Mouse (Mus musculus) right cerebral cortex, adult 18-20 months (tissue): ENCODE measurements around the gene Spred3.

Experiments
- DNase-seq: peaks from one replicate; pipeline ENCODE4 v3.0.0; 2022; ENCODE audit warnings: mixed read lengths

The Spred3 gene

DNA sequence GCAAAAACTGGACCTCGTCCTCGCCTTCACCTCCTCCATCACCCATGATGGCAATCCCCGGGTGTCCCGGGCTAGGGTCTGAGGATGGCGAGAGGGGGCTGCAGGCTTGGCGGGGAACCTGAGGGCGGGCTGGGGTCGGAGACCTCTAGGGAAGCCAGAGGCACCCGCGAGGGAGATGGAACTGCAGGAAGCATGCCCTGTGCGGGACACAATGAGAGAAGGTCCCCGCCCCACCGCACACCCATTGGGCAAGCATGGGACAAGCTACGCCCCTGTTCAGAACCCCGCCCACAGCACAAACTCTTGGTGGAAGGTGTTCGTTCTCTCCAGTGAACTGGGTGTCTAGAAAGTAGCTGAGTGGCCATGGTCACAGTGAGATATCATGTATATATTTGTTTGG is 45.2 kb downstream of the Spred3 start, which contains the start of gene Ryr1:
TSS of gene Ryr1 (minus strand) at position 210 of the 400 bp plus-strand sequence.
- no peak for DNase-seq

DNA sequence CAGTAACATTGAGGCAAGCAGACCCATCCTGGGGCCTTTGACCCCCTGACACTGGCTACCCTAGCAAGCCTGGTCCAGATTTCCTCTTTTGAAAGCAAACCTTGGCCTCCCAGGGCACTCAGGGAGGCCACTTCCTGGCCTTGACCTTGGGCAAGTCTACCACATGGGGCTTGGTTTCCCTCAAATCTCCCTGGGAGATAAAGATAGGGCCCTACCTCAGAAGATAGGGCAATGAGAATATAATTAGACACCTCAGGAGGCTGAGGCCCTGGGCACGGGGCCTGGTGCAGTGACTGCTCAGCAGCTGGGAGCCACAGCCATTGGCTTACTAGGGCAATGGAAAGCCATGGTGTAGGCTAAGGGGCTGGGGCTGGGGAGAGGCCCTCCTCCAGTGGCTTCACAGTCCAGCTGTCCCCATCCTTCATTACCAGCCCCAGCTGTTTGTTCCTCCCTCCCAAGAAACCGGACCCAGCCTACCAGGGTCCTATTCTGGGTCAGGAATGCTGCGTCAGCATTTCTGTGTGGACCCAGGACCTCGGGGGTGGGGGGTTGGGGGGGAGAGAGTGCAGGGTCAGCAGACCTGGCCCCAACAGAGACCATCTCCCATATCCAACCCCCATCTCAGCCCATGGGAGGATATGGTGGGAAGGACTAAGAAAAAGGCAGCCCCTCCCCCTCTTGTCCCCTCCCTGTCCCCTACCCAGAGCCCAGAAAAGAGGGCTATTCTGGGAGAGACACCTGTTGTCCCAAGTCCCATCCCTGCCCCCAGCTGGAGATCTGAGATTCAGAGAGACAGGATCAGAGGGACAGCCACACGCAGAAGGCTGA is 46.5 kb downstream of the Spred3 start:
- DNase-seq: no peak

DNA sequence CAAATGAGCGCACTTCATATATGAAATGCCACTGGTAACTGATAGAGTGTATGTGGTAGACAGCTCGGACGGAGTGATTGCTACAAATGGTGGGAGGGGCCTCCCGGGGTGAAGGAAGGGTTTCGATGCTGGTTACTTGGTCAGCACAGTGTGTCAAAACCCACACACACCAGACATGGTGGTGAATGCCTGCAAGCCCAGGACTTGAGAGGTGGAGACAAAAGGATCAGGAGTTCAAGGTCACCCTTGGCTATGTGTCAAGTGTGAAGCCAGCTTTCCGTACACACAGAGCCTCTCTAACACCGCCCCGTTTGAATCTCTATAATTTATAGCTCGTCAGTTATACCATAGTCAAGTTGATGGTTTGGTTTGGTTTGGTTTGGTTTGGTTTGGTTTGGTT is 47.4 kb downstream of the Spred3 start:
- no peak for DNase-seq

DNA sequence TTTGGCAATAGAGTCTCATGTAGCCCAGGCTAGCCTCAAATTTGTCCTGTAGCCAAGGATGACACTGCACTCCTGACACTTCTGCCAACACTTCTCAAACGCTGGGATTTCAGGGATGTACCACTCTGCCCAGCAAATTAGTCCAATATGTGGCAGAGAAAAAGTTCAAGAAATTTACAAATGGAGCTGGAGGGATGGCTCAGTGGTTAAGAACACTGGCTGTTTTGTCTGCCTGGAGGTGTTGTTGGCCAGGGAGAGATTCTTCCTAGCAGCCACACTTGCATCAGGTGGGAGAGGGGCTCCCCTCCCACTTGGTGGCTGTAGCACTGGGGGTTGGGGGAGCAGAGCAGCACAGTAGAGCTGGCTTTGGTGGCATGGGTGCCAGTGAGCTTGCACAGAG is 50.7 kb downstream of the Spred3 start:
- no peak for DNase-seq

DNA sequence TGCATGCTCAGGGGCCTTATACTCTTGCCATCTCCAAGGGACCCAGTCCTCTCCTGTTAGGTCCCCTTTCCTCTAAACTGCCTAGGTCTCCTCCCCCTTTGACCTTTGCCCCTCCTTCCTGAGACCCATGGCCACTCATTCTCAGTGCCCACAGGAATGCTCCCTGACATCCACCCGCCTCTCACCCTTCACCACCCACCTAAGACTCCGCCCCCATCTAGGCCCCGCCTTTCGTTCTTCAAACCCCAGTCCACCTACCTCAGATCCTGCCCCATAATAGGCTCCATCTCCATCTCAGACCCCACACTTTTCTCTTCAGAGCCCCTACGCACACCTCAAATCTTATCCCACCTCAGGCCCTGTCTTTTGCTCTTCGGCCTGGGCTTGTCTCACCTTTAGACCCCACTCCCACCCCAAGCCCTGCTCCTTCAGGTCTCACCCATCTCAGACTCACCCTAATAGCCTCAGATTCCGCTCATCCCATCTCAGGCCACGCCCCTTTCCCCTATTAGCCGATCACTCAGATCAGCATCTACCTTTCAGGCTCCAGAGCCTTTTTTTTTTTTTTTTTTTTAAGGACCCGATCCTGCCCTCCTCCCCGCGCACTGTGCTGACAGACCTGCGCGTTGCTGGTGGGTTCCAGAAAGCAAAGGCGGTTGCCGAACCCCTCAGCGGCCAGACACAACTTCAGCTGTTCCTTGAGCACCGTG is 51.9 kb downstream of the Spred3 start:
- DNase-seq: no peak

DNA sequence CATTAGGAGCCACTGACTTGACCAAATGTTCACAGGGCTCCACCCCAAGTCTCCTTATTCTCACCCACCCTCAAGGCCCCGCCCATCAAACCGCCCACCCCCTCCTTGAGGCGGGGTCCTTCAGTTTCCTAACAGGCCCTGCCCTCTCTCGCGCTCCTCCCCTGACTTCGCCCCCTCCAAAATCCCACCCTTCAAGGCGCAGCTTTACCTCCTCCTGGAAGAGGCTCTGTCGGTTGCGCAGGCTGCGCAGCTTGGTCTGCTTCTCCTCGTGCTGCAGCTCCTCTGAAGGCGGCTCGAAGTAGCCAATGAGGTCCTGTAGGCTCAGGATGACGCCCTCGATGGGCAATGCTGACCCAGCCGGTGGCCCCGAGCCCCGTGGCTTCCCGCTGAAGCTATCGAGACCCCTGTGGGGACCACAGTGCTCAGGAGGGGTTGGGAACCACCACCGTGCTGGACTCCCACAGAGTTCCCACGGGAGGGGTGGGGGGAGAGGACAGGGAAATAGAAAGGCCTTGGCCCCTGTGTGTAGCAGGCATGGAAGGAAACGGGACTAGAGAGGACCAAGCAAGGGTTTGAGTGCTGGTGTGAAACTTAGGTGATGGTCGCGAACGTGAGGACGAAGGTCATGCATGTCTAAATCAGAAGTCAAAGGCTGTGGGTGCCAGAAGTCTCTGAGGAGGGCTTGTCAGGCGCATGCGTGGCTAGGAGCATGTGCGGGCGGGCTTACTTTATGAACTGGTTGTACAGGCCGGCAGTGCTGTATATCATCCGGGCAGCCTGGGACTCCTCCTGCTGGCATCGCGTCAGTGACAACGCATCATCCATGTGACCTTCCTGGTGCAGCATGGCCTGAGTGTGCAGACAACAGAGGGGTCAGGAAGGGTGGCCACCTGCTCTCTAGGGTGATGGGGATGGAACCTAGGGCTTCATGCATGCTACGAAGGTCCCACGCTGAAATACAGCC is 60.9 kb downstream of the Spred3 start:
- peak; percentile 43 for DNase-seq
